Mouse (Mus musculus): ENCODE measurements around the gene Egln3.

Gene Egln3

DNA sequence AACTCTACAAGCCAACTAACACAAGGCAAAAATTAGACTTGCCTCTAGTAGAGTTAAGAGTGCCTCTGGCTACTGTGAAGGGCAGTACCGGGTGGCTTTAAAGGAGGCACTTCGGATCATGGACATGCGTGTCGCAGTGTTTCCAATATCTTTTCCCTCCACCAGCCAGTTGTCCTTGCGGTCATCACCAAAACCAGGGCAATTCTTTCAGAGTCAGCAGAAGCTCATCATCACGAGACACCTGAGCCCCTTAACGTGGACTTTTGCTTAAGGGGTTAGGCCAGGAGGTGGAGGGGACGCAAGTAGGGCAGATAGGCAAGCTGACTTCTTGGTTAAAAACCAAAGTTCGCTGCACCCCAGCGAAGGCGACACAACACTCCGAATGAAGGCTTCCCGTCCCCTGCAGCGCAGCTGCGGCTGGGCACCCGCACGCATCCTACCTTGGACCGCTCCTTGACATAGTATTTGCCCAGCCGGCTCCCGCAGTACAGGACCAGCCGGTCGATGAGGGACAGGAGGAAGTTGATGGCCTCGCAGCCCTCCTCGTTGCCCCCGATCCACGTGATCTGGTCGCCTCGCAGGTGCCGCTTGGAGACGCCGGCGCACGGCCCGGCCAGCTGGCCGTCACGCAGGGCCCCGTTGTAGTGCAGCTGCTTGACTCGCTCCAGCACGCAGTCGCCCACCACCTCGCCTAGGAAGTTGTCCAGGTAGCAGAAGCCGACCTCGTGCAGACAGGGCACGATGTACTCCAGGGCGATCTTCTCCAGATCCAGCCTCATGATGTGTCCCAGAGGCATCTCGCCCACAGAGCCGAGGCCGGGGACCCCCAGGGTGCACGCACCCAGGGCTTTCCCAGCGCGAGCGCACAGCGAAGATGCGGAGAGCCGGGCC is 650 bp downstream of the Egln3 start:
- no peak for DNase-seq (ENCODE audit: low spot score)

- DNase-seq (ENCODE audit: low spot score), result no peak
Observed at GRCm38 (mm10) chr12:54202276-54202675, 1.4 kb downstream of the Egln3 start.

GRCm38 (mm10) chr12:54200856-54201255 is 2.8 kb downstream of the Egln3 start:
- DNase-seq (ENCODE audit: low spot score), result no peak

DNA sequence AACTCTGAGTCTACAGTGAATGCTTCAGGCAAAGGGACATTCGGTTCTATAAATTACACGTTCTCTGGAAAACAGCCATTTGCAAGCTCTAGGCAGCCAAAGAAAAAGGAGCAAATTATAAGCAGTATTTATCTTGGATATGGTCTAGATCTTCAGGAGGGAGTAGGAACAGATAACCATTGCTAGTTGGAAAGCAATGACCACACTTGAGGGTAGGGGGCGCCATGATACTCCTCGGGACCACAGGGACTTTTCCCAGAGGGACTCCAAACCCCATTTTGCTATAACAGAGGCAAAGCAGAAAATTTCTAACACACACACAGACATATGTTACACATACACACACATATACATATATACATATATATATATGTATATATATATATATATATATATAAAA is 3.5 kb downstream of the Egln3 start:
- DNase-seq (ENCODE audit: low spot score), result no peak

DNA sequence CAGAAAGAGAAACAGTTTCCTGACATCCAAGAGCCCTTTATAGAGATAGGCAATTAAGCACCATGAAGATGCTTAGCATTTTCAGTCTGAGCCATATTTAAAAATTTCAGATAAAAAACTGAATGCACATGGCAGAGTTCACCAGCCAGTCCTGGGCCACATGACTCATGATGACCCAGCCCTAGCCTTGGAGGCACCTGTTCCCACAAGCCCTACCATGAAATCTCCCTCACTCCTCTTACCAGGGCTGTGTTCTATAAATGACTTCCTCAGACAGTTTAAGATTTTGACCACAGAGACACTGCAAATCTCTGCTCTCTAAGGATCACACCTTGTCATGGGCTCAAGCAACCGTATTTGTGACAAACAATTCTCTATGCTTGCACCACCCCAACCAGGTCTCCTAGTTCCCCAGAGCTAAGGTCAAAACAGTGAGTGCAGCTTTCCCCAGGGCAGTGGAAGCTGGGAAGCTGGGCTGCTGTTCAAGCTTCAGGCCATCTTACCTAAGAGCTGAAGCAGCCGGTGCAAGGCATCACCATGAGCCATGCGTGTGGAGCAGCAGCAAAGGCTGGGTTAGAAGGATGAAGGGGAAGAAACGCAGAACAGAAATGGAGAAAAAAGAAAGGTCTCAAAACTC is 5.3 kb downstream of the Egln3 start:
- DNase-seq (ENCODE audit: low spot score), result no peak

GRCm38 (mm10) chr12:54197849-54198248 is 5.8 kb downstream of the Egln3 start:
- no peak for DNase-seq (ENCODE audit: low spot score)

DNA sequence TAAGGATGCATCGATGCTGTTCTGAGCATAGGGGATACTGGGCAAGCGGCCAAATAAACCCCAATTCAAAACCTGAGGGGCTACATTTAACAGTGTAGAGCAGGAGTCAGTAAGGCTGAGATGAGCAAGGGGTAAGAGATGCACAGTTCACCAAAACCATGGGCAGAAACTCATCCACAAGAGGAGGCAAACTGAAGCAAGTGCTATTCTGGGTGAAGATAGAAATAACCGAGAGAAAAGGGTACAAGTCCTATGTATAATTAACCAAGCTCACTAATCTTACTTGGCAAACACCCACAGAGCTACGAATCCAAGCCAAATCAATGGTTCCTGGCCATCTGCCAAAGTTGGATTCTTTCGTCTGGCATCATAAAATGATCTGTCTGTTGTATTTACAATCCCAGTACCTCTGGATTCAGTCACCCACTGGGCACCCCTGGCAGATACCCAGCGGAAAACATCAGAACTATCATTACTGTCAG is 6.3 kb downstream of the Egln3 start:
- no peak for DNase-seq (ENCODE audit: low spot score)

DNA sequence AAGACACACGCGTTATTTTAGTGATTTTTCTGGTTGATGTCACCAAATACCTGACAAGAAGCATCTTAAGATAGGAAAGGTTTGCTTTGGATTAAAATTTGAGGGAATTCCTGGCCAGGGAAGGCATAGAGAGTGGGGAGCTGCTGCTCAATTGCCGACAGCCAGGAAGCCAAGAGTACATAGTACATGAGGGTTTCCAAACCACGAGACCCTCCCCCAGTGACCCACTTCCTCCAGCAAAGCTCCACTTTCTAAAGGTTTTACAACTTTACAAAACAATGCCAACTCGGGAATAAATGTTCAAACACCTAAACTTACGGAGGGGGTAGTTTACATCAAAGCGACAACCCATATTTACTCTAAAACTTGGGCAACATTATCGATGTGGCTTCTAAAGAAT is 6.8 kb downstream of the Egln3 start:
- DNase-seq (ENCODE audit: low spot score), result no peak

- no peak for DNase-seq (ENCODE audit: low spot score)
Observed at GRCm38 (mm10) chr12:54194159-54194558, 9.5 kb downstream of the Egln3 start.

DNA sequence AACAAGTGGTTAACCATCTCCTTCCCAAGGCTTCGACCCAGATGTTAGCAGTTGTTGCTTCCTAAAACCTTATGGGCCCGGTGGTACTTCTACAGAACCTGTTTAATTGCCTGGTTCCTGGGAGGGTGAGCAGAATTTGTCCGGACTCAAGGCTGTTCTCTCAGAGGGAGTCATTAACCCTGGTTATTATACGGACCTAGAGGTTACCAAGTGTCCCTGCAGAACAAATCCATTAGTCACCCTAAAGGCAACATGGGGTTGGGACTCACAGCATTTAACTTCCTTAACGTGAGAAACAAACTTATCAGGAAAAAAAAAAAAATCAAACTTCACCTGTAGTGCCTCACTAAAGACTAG is 11.4 kb downstream of the Egln3 start:
- DNase-seq (ENCODE audit: low spot score), result no peak

DNA sequence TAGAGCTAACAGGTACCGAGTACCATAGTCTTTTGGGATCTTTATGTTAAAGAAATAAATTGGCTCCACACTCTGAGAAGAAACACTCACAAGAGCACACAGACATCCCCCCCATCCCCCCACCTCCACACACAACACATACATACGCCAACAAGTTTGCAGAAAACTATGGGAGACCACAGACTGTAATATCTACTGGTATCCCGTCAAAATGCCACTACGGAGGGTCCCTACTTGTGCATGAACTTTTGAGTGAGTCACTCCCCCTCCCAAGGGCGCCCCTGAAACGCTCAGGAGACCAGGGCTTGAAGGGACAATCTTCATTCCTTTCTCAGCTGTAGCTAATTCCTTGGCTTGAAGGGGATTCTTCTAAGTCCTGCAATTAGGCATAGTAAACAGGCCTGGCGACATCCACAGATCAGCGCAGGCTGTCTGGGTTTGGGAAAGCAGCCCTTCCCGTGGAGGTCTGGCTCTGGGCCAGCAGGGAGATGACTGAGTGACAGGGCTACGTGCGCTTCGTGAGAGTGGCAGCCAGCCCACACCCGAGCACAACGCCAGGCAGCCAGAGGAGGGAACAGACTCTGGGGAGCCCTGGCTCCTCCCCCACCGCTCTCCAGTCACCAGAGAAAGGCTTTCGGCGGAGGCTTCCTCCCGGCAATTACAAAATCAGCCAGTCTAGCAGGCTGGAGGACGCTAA is 11.9 kb downstream of the Egln3 start:
- DNase-seq (ENCODE audit: low spot score), result no peak

DNA sequence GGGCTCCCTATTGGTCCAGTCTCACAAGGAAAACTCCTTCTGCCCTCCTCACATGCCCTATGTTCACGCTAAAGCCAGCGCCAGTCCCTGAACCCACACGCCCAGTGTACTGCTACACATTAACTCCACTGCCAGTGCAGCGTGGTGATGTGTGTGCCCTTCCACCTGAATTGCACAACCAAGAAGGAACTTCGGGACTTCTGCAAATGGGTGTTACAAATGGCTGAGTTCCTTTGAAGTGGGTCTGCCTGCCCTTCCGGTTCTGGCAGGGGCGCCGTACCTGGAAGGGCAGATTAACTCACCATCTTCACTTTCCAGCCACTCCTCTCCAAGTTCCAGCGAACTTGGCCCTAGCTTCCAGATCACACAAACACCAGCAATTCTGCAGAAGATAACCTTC is 12.5 kb downstream of the Egln3 start:
- no peak for DNase-seq (ENCODE audit: low spot score)

- no peak for DNase-seq (ENCODE audit: low spot score)
Observed at GRCm38 (mm10) chr12:54187812-54188600, 15.7 kb downstream of the Egln3 start.

DNA sequence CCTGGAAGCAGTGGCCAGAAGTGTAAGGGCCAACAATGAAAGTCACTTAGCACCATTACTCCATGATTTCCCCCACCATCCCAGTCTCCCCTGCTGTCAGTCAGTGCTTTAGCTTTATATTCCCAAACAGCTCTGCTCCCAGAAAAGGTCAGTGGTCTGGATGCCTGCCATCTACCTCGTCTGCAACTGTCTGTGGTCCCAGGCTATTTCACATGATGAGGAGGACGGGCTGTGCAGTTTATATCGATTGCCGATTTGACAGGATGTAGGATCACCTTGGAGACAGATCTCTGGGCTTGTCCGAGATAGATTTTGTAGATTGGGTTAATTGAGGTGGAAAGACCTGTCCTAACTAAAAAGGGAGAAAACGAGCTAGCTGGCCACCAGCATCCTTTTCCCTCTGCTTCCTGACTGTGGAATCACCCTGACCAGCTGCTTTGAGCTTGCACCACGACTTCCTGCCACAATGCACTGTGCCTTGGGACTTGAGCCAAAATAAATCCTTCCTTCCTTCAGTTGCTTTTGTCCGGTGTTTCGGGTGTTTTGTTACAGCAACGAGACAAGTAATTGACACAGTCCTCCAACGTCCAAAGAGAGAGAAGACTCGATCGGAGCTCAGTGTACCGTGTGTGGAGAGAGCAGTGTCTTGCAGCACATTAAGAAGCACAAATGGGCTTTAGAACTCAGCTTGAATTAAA is 16.6 kb downstream of the Egln3 start:
- DNase-seq (ENCODE audit: low spot score), result no peak

GRCm38 (mm10) chr12:54184264-54184663 is 19.4 kb downstream of the Egln3 start:
- no peak for DNase-seq (ENCODE audit: low spot score)

DNA sequence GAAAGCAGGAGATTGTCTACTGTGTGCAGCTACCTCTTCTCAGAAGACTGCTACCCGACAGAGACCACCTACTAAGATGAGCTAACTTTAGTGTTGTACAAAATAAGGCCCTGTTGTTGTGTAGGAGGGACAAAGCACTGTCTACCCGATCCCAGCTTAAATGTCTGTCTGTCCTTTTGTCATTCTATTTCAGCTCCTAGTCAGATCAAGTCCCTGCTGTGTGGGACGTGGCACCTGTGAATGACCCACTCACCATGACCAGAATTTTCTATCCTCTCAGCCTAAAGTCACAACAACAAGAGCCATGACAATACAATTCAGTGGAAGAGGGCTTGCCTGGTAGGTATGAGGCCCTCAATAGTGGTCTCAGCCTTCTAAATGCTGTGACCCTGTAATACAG is 25.3 kb downstream of the Egln3 start:
- DNase-seq (ENCODE audit: low spot score), result no peak

- no peak for DNase-seq (ENCODE audit: low spot score)
Observed at GRCm38 (mm10) chr12:54168786-54169185, 34.9 kb downstream of the Egln3 start.

DNA sequence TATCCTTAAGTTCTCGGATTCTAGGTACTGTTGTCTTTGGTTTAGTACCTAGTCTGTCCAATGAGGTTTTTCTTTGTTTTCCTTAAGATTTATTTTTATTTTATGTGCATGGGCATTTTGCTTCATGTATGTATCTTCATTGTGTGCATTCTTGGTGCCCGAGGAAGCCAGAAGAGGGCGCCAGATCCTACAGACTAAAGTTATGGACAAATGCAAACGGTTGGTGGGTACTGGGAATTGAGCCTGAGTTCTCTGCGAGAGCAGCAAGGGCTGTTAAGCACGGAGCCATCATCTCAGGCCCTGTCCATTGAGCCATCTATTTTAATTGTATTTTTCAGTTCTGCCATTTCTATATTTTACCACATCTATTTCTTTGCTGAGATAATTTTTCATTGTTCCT is 35.9 kb downstream of the Egln3 start:
- no peak for DNase-seq (ENCODE audit: low spot score)

- DNase-seq (ENCODE audit: low spot score), result no peak
Observed at GRCm38 (mm10) chr12:54164724-54165050, 39.0 kb downstream of the Egln3 start.

GRCm38 (mm10) chr12:54164040-54164723 is 39.5 kb downstream of the Egln3 start:
- DNase-seq (ENCODE audit: low spot score), result no peak

- DNase-seq (ENCODE audit: low spot score), result no peak
Observed at GRCm38 (mm10) chr12:54163166-54163565, 40.5 kb downstream of the Egln3 start.

Measured in spleen, adult 12 weeks (tissue).